ENCODE assay signal across 8 mouse cellular contexts in the genomic region with DNA sequence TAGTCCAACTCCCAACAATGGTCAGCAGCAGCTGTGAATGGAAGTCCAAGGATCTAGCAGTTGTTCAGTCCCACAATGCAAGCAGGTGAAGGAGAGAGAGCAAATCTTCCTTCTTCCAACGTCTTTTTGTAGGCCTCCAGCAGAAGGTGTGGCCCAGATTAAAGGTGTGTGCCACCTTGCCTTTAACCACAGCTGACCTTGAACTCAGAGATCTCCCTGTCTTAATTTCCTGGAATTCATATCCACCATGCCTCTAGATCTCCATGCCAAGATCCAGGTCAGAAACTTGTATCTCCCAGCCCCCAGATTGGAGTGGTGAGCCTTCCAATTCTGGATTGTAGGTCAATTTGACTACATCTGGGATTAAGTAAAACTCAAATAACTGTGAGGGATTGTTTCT. TPM values are rescaled to one million over a fixed set of nuclear protein-coding genes. Genes with fewer than 3 reads are reported as not detected.
DNase-seq lines count a peak whose midpoint lies in the region; ATAC-seq and TF ChIP-seq lines count a peak whose summit lies in the region.

TSS of gene Wtap (minus strand) at position 101 of the 400 bp plus-strand sequence.

- no peak for TF ChIP-seq POLR2A in brain, embryonic 14.5 days (IDR thresholded peaks at IDR 0.05; ENCODE audit: borderline replicate concordance, extremely low read depth, insufficient read depth, insufficient read length, poor library complexity, severe bottlenecking)

- peaks cover 7% of the 10 kb centered on the region for H3K4me1 ChIP-seq in kidney, embryonic 16.5 days (ENCODE audit: insufficient read depth, low read length)
- peaks cover 10% of the 10 kb centered on the region for H3K4me1 ChIP-seq in midbrain, embryonic 12.5 days

- ATAC-seq in kidney, embryonic 16.5 days (ENCODE audit: low FRiP score, low TSS enrichment), result no peak
- ATAC-seq in granulocyte monocyte progenitor cell, adult 5-6 weeks (replicated peaks; ENCODE audit: poor library complexity, severe bottlenecking), result no peak
- ATAC-seq in midbrain, embryonic 12.5 days (ENCODE audit: low FRiP score, low read depth), result no peak

- H3K9ac ChIP-seq in kidney, embryonic 16.5 days (replicated peaks; ENCODE audit: low read length), result peak within 1 kb of the TSS; percentile 100
- H3K9ac ChIP-seq in midbrain, embryonic 12.5 days (replicated peaks), result peak within 1 kb of the TSS; percentile 100

- H3K27ac ChIP-seq in kidney, embryonic 16.5 days (ENCODE audit: low read length), result peak within 1 kb of the TSS; percentile 99
- peak within 1 kb of the TSS; percentile 99 for H3K27ac ChIP-seq in midbrain, embryonic 12.5 days (replicated peaks)

- H3K36me3 ChIP-seq in kidney, embryonic 16.5 days (ENCODE audit: insufficient read depth, low read length), result no peaks in the 10 kb centered on the region
- no peaks in the 10 kb centered on the region for H3K36me3 ChIP-seq in midbrain, embryonic 12.5 days

- DNase-seq in kidney, adult 11 months, result no peak
- no peak for DNase-seq in brain, embryonic 14.5 days (ENCODE audit: low read depth)
- DNase-seq in large intestine, adult 2 months (ENCODE audit: low read depth, low spot score), result no peak
- DNase-seq in Muller cell, postnatal 12 days (ENCODE audit: inconsistent ontology term), result no peak
- no peak for DNase-seq in right cerebral cortex, postnatal 25 days

- peak within 1 kb of the TSS; percentile 54 for H3K4me2 ChIP-seq in kidney, embryonic 16.5 days (replicated peaks; ENCODE audit: low read depth, low read length)
- peak within 1 kb of the TSS; percentile 85 for H3K4me2 ChIP-seq in midbrain, embryonic 12.5 days (replicated peaks)

- no peaks in the 10 kb centered on the region for H3K9me3 ChIP-seq in kidney, embryonic 16.5 days (ENCODE audit: low read length)
- H3K9me3 ChIP-seq in midbrain, embryonic 12.5 days, result no peaks in the 10 kb centered on the region

- 71% methylated on average over 1 of the region's 1 CpGs for WGBS in kidney, embryonic 16.5 days
- 31% methylated on average over 1 of the region's 1 CpGs for WGBS in large intestine, adult 2 months
- WGBS in midbrain, embryonic 12.5 days, result 72% methylated on average over 1 of the region's 1 CpGs

- peak within 1 kb of the TSS; percentile 88 for H3K4me3 ChIP-seq in kidney, embryonic 16.5 days (ENCODE audit: low read length)
- H3K4me3 ChIP-seq in midbrain, embryonic 12.5 days, result peak within 1 kb of the TSS; percentile 99

- TF ChIP-seq CTCF in brain, embryonic 14.5 days (IDR thresholded peaks at IDR 0.05; ENCODE audit: borderline replicate concordance, extremely low read depth, insufficient read depth, insufficient read length), result no peak

- H3K27me3 ChIP-seq in kidney, embryonic 16.5 days (ENCODE audit: insufficient read depth, low read length), result no peaks in the 10 kb centered on the region
- no peaks in the 10 kb centered on the region for H3K27me3 ChIP-seq in midbrain, embryonic 12.5 days

RNA-seq across cellular contexts. Expression of gene Wtap, which starts in this region (rescaled TPM):
- 124 and 135 TPM in 2 replicates for polyA plus RNA-seq in kidney, embryonic 16.5 days (2015; fragmentation: Nextera tagmentation; extraction: Ambion mirVana)
- polyA plus RNA-seq in brain, embryonic 14.5 days (2012; rRNA removed), result 75.7 and 83.7 TPM in 2 replicates
- total RNA-seq in granulocyte monocyte progenitor cell, adult 5-6 weeks (2014; fragmentation: Nextera tagmentation), result 82.6 and 83.4 TPM in 2 replicates
- total RNA-seq in granulocyte monocyte progenitor cell, adult 5-6 weeks (2017), result 208 and 223 TPM in 2 replicates
- 18.0 and 20.8 TPM in 2 replicates for polyA plus RNA-seq in large intestine, adult 2 months (2012; rRNA removed)
- polyA plus RNA-seq in midbrain, embryonic 12.5 days (2016; fragmentation: Nextera tagmentation; extraction: Ambion mirVana), result 118 and 132 TPM in 2 replicates
